Mouse (Mus musculus) splenic B cell, adult 2 months (primary cell): ENCODE measurements around the gene Atpaf2.

Experiments
- DNase-seq: peaks from one replicate; pipeline ENCODE4 v3.0.0-alpha.2; 2011; ENCODE audit warnings: low read depth, low spot score
- H3K27me3 ChIP-seq: 2 replicates; pipeline ENCODE4 v1.6.1; 2012; ENCODE audit warnings: mild to moderate bottlenecking, low read length, moderate library complexity, mixed read lengths; ENCODE audit not compliant: control insufficient read depth, poor library complexity, insufficient read depth, severe bottlenecking
- H3K36me3 ChIP-seq: 2 replicates; pipeline ENCODE4 v1.6.1; 2012; ENCODE audit warnings: mild to moderate bottlenecking, low read length, moderate library complexity, mixed read lengths; ENCODE audit not compliant: control insufficient read depth, poor library complexity, insufficient read depth, severe bottlenecking

The Atpaf2 gene

GRCm38 (mm10) chr11:60370431-60370830, 47.8 kb downstream of the Atpaf2 start:
- no peaks in the 10 kb centered on the region for H3K27me3 ChIP-seq
- no peaks in the 10 kb centered on the region for H3K36me3 ChIP-seq
- DNase-seq: no peak

- H3K36me3 ChIP-seq: no peaks in the 10 kb centered on the region
- no peaks in the 10 kb centered on the region for H3K27me3 ChIP-seq
- no peak for DNase-seq
These were observed 48.8 kb downstream of the Atpaf2 start for GRCm38 (mm10) chr11:60369448-60369847.

GRCm38 (mm10) chr11:60368909-60369308, 49.3 kb downstream of the Atpaf2 start:
- Histone ChIP-seq H3K36me3 (no peaks in the 10 kb centered on the region), H3K27me3 (no peaks in the 10 kb centered on the region)
- DNase-seq: no peak

GRCm38 (mm10) chr11:60367256-60367655, 51.0 kb downstream of the Atpaf2 start:
- DNase-seq: no peak
- Histone ChIP-seq H3K27me3 (no peaks in the 10 kb centered on the region), H3K36me3 (no peaks in the 10 kb centered on the region)

GRCm38 (mm10) chr11:60366239-60367019, 51.8 kb downstream of the Atpaf2 start:
- no peak for DNase-seq
- Histone ChIP-seq H3K36me3 (no peaks in the 10 kb centered on the region), H3K27me3 (no peaks in the 10 kb centered on the region)

GRCm38 (mm10) chr11:60360631-60361201, 57.5 kb downstream of the Atpaf2 start:
- Histone ChIP-seq H3K27me3 (no peaks in the 10 kb centered on the region), H3K36me3 (no peaks in the 10 kb centered on the region)
- DNase-seq: no peak

- DNase-seq: no peak
- Histone ChIP-seq H3K36me3 (no peaks in the 10 kb centered on the region), H3K27me3 (no peaks in the 10 kb centered on the region)
These were observed 58.3 kb downstream of the Atpaf2 start for GRCm38 (mm10) chr11:60359936-60360335.

- no peaks in the 10 kb centered on the region for H3K36me3 ChIP-seq
- H3K27me3 ChIP-seq: no peaks in the 10 kb centered on the region
- DNase-seq: peak; percentile 27
These were observed 59.1 kb downstream of the Atpaf2 start for GRCm38 (mm10) chr11:60359138-60359537.

- H3K27me3 ChIP-seq: no peaks in the 10 kb centered on the region
- no peak for DNase-seq
- no peaks in the 10 kb centered on the region for H3K36me3 ChIP-seq
These were observed 59.7 kb downstream of the Atpaf2 start for GRCm38 (mm10) chr11:60358548-60358947.

GRCm38 (mm10) chr11:60357116-60357515, 61.1 kb downstream of the Atpaf2 start:
- DNase-seq: no peak
- H3K27me3 ChIP-seq: no peaks in the 10 kb centered on the region
- H3K36me3 ChIP-seq: no peaks in the 10 kb centered on the region

GRCm38 (mm10) chr11:60355952-60356351, 62.3 kb downstream of the Atpaf2 start:
- no peak for DNase-seq
- H3K36me3 ChIP-seq: no peaks in the 10 kb centered on the region

GRCm38 (mm10) chr11:60352559-60353411, 65.5 kb downstream of the Atpaf2 start, which contains the start of the genes Tom1l2 and Drc3:
Gene Tom1l2 (minus strand): TSS chr11:60352905.
Gene Drc3 (plus strand): TSS chr11:60353329.
- Histone ChIP-seq H3K27me3 (no peaks in the 10 kb centered on the region), H3K36me3 (no peaks in the 10 kb centered on the region)
- DNase-seq: peak; percentile 100

More at GRCm38 (mm10) chr11:60355952-60356351, 62.3 kb downstream of the Atpaf2 start:
- no peaks in the 10 kb centered on the region for H3K27me3 ChIP-seq

GRCm38 (mm10) chr11:60351925-60352371, 66.3 kb downstream of the Atpaf2 start:
- DNase-seq: peak; percentile 7
- H3K36me3 ChIP-seq: no peaks in the 10 kb centered on the region

GRCm38 (mm10) chr11:60351388-60351787, 66.9 kb downstream of the Atpaf2 start:
- H3K36me3 ChIP-seq: no peaks in the 10 kb centered on the region
- H3K27me3 ChIP-seq: no peaks in the 10 kb centered on the region
- peak; percentile 42 for DNase-seq

More at GRCm38 (mm10) chr11:60351925-60352371, 66.3 kb downstream of the Atpaf2 start:
- H3K27me3 ChIP-seq: no peaks in the 10 kb centered on the region
